Mouse (Mus musculus) kidney, adult 2 months (tissue): ENCODE results near the gene Gpam.

ENCODE experiments used
- CTCF ChIP-seq: fragments of 200-500 bp; conservative IDR thresholded peaks from 2 replicates; pipeline ENCODE4 v1.5.1; 2011; ENCODE audit warnings: low read depth, mild to moderate bottlenecking, control low read depth, low read length, moderate library complexity, mixed read lengths; ENCODE audit not compliant: insufficient read depth, insufficient read length
- POLR2A ChIP-seq: fragments of 200-500 bp; IDR thresholded peaks from one replicate; pipeline ENCODE4 v1.6.1; 2011; ENCODE audit warnings: low read depth, low read length, control low read depth

DNA sequence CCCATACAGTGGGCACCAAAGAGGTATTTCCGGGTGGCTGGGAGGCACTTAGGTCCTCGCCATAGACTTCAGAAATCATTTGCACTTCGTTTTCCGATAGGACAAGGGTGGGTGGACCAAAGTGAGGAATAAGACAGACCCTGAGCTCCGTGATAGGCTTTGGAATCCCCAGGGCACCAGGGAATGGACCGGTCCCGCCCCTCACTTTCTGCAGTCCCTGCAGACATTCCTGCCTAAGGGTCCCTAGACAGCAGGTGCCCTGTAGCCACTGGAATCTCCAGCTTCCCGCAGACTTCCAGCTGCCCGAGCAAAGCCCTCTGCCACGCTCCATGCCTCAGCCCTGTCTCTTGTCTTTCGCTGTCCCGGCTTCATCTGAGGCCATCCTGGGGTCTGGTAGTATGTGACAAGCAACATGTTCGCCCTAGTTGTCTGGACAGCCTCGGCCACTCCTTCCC lies 65.6 kb downstream of the Gpam start:
- TF ChIP-seq CTCF, result no peak
- no peak for TF ChIP-seq POLR2A
